Comparison of ENCODE assay signal across 27 mouse cellular contexts in the genomic region with DNA sequence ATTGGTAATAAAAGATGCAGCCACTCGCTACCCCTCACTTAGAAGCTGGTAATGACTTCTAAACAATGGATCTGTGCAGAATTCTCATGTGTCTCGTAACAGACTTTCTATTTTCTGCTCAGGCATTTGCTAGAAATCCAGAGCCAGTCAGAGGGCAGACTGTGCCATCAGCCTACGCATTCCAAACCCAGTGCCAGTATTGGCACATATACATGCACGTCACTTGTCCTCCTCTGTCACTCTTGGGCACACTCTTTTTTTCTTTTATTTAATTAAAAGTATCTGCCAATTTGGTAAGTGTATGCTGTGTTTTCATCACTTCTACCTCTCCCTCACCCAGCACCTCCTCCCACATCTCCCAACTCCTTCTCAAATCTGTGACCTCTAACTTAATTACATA.
A peak's percentile ranks its signal among the peaks of the same experiment; 100 is the strongest.
DNase-seq lines count a peak whose midpoint lies in the region; ATAC-seq and TF ChIP-seq lines count a peak whose summit lies in the region.
"Had no signal": no experiment of that assay in that cellular context is flagged by ENCODE, and none has a peak within 500 bp of the region (broad histone marks: within the 10 kb centered on the region; RNA-seq: fewer than 3 reads in every experiment).

No protein-coding gene starts in this region.

- TF ChIP-seq POLR2A in brain, embryonic 14.5 days (IDR thresholded peaks at IDR 0.05; ENCODE audit: borderline replicate concordance, extremely low read depth, insufficient read depth, insufficient read length, poor library complexity, severe bottlenecking) = no peak

- WGBS in heart, embryonic 16.5 days = 58% methylated on average over 4 of the region's 4 CpGs
- WGBS in heart, embryonic 10.5 days = 93% methylated on average over 4 of the region's 4 CpGs
- WGBS in lung, postnatal 0 days = 77% methylated on average over 4 of the region's 4 CpGs

- H3K4me3 ChIP-seq in heart, embryonic 16.5 days (ENCODE audit: low read length) = no peak overlapping the region
- H3K4me3 ChIP-seq in heart, embryonic 10.5 days = no peak overlapping the region
- no peak overlapping the region for H3K4me3 ChIP-seq in lung, postnatal 0 days (ENCODE audit: low read depth, low read length)
- H3K4me3 ChIP-seq: embryonic facial prominence, embryonic 10.5 days; embryonic facial prominence, embryonic 15.5 days; heart, embryonic 12.5 days; liver, embryonic 12.5 days; megakaryocyte, embryonic 14.5 days; midbrain, embryonic 13.5 days had no signal

- TF ChIP-seq EP300 in lung, postnatal 0 days (IDR thresholded peaks at IDR 0.05) = no peak

- 0 out of 2 replicates have a peak overlapping the region, but pooled peaks have one; percentile 12 for H3K27ac ChIP-seq in heart, embryonic 16.5 days (ENCODE audit: low read length)
- no peak overlapping the region for H3K27ac ChIP-seq in heart, embryonic 10.5 days
- no peak overlapping the region for H3K27ac ChIP-seq in lung, postnatal 0 days (ENCODE audit: low read length)
- H3K27ac ChIP-seq: embryonic facial prominence, embryonic 10.5 days; embryonic facial prominence, embryonic 15.5 days; liver, embryonic 12.5 days; midbrain, embryonic 13.5 days had no signal

- H3K4me1 ChIP-seq in heart, embryonic 16.5 days (ENCODE audit: control insufficient read depth, insufficient read depth, low read length) = 0 out of 2 replicates have a peak, but pooled peaks cover 5% of the 10 kb centered on the region
- 0 out of 2 replicates have a peak, but pooled peaks cover 7% of the 10 kb centered on the region for H3K4me1 ChIP-seq in heart, embryonic 10.5 days
- H3K4me1 ChIP-seq in lung, postnatal 0 days (ENCODE audit: insufficient read depth, low read depth, low read length) = no peaks in the 10 kb centered on the region
- H3K4me1 ChIP-seq: embryonic facial prominence, embryonic 10.5 days; embryonic facial prominence, embryonic 15.5 days; megakaryocyte, embryonic 14.5 days had no signal

- no peak for DNase-seq in heart, embryonic 10.5 days (ENCODE audit: low spot score)
- peak; percentile 34 for DNase-seq in brain, adult 2 months (ENCODE audit: low read depth, low spot score)
- peak; percentile 26 for DNase-seq in brain, embryonic 14.5 days (ENCODE audit: low read depth)
- DNase-seq in layer of hippocampus, postnatal 36 days = peak; percentile 20 to 25
- DNase-seq in lung, postnatal 0 days (ENCODE audit: low spot score) = no peak
- DNase-seq: adrenal gland, adult 2 months; adrenal gland, postnatal 36 days; B cell, adult 2 months; cerebellum, adult 8-10 months; cerebellum, postnatal 25 days; gastrocnemius, postnatal 10 days; kidney, postnatal 14 days; liver, postnatal 0 days; lung, postnatal 4 days; thymus, postnatal 4 days had no signal

- H3K27me3 ChIP-seq in heart, embryonic 16.5 days (ENCODE audit: control insufficient read depth, insufficient read depth, low read length) = no peaks in the 10 kb centered on the region
- H3K27me3 ChIP-seq in heart, embryonic 10.5 days (ENCODE audit: insufficient read depth, poor library complexity, severe bottlenecking) = no peaks in the 10 kb centered on the region
- no peaks in the 10 kb centered on the region for H3K27me3 ChIP-seq in lung, postnatal 0 days (replicated peaks; ENCODE audit: insufficient read depth, low read length)
- H3K27me3 ChIP-seq: CH12.LX; embryonic facial prominence, embryonic 15.5 days; heart, embryonic 12.5 days; liver, embryonic 12.5 days; megakaryocyte, embryonic 14.5 days; midbrain, embryonic 13.5 days had no signal

- H3K9me3 ChIP-seq in heart, embryonic 16.5 days (replicated peaks; ENCODE audit: control insufficient read depth, low read length) = no peaks in the 10 kb centered on the region
- H3K9me3 ChIP-seq in heart, embryonic 10.5 days = no peaks in the 10 kb centered on the region
- H3K9me3 ChIP-seq in lung, postnatal 0 days (ENCODE audit: low read length) = no peaks in the 10 kb centered on the region
- H3K9me3 ChIP-seq: embryonic facial prominence, embryonic 10.5 days; embryonic facial prominence, embryonic 15.5 days; heart, embryonic 12.5 days; liver, embryonic 12.5 days; midbrain, embryonic 13.5 days had no signal

- no peak overlapping the region for H3K4me2 ChIP-seq in heart, embryonic 16.5 days (ENCODE audit: low read depth, low read length)
- H3K4me2 ChIP-seq in lung, postnatal 0 days (replicated peaks; ENCODE audit: low read depth, low read length) = no peak overlapping the region
- H3K4me2 ChIP-seq: embryonic facial prominence, embryonic 15.5 days; heart, embryonic 12.5 days; hindbrain, embryonic 14.5 days; liver, embryonic 12.5 days; midbrain, embryonic 13.5 days had no signal

- TF ChIP-seq CTCF in brain, embryonic 14.5 days (IDR thresholded peaks at IDR 0.05; ENCODE audit: borderline replicate concordance, extremely low read depth, insufficient read depth, insufficient read length) = no peak
- TF ChIP-seq CTCF in lung, postnatal 0 days (IDR thresholded peaks at IDR 0.05) = no peak

- no peaks in the 10 kb centered on the region for H3K36me3 ChIP-seq in heart, embryonic 16.5 days (ENCODE audit: control insufficient read depth, insufficient read depth)
- no peaks in the 10 kb centered on the region for H3K36me3 ChIP-seq in heart, embryonic 10.5 days
- H3K36me3 ChIP-seq in lung, postnatal 0 days (ENCODE audit: insufficient read depth, low read length) = no peaks in the 10 kb centered on the region
- H3K36me3 ChIP-seq: embryonic facial prominence, embryonic 10.5 days; embryonic facial prominence, embryonic 15.5 days; heart, embryonic 12.5 days; liver, embryonic 12.5 days; midbrain, embryonic 13.5 days had no signal

- no peak for ATAC-seq in heart, embryonic 16.5 days (replicated peaks; ENCODE audit: extremely low read depth, insufficient read depth, low FRiP score)
- no peak for ATAC-seq in lung, postnatal 0 days
- ATAC-seq: activated CD4-positive, CD25-positive, alpha-beta regulatory T cell, adult 4 months; forebrain, embryonic 14.5 days; intestine, postnatal 0 days; liver, embryonic 12.5 days; liver, postnatal 0 days had no signal

- no peak overlapping the region for H3K9ac ChIP-seq in heart, embryonic 16.5 days (ENCODE audit: low read length)
- no peak overlapping the region for H3K9ac ChIP-seq in lung, postnatal 0 days (replicated peaks; ENCODE audit: low read depth)
- H3K9ac ChIP-seq: embryonic facial prominence, embryonic 15.5 days; heart, embryonic 12.5 days; hindbrain, embryonic 14.5 days; liver, embryonic 12.5 days; liver, postnatal 0 days; midbrain, embryonic 13.5 days had no signal

Comparison
In these comparisons a context has a peak if more than half of its experiments do, and no peak if none do; other contexts are left out.
1. DNase-seq: peak in brain, adult 2 months (single experiment), brain, embryonic 14.5 days (single experiment) and layer of hippocampus, postnatal 36 days (2 of 2); none in heart, embryonic 10.5 days (single experiment) and lung, postnatal 0 days (single experiment).